Mouse (Mus musculus) midbrain, embryonic 13.5 days (tissue): ENCODE results near the gene Rai1. TPM values are rescaled to one million over a fixed set of nuclear protein-coding genes. Genes with fewer than 3 reads are reported as not detected.

Experiments used
- ATAC-seq: fragments of 200-750 bp; cut with Nextera tagmentation; 2 replicates; pipeline ENCODE4 v1.8.0; 2017; ENCODE audit warnings: mild to moderate bottlenecking, moderate TSS enrichment, moderate library complexity
- H3K27ac ChIP-seq: fragments of 300-500 bp; sonication (generic); 2 replicates; pipeline ENCODE4 v1.5.1; 2015; ENCODE audit warnings: inconsistent platforms, mild to moderate bottlenecking, moderate library complexity
- H3K27me3 ChIP-seq: fragments of 300-500 bp; sonication (generic); 2 replicates; pipeline ENCODE4 v1.6.1; 2015; ENCODE audit warnings: mild to moderate bottlenecking, inconsistent platforms
- H3K36me3 ChIP-seq: fragments of 300-500 bp; sonication (generic); 2 replicates; pipeline ENCODE4 v1.6.1; 2015; ENCODE audit warnings: mild to moderate bottlenecking, inconsistent platforms
- H3K4me1 ChIP-seq: fragments of 300-500 bp; sonication (generic); replicated peaks from 2 replicates; pipeline ENCODE4 v1.6.1; 2015; ENCODE audit warnings: inconsistent platforms
- H3K4me2 ChIP-seq: fragments of 300-500 bp; sonication (generic); replicated peaks from 2 replicates; pipeline ENCODE4 v1.6.1; 2015; ENCODE audit warnings: moderate library complexity, mild to moderate bottlenecking, inconsistent platforms
- H3K4me3 ChIP-seq: fragments of 300-500 bp; sonication (generic); replicated peaks from 2 replicates; pipeline ENCODE4 v1.5.1; 2015; ENCODE audit warnings: mild to moderate bottlenecking, inconsistent platforms
- H3K9ac ChIP-seq: fragments of 300-500 bp; sonication (generic); replicated peaks from 2 replicates; pipeline ENCODE4 v1.6.1; 2015; ENCODE audit warnings: mild to moderate bottlenecking, inconsistent platforms
- H3K9me3 ChIP-seq: fragments of 300-500 bp; sonication (generic); 2 replicates; pipeline ENCODE4 v1.6.1; 2016; ENCODE audit warnings: mild to moderate bottlenecking, inconsistent platforms
- WGBS: fragments of 180-500 bp; shearing (Covaris S2); methylation state at CpG from one replicate; pipeline ENCODE4 v1.1.7; 2015; 5-methylcytosine and 5-hydroxymethylcytosine counted together
- polyA plus RNA-seq: library from polyadenylated mRNA; unstranded; fragments of >200 nt; fragmentation: Nextera tagmentation; extraction: Ambion mirVana; gene quantifications from 2 replicates; pipeline ENCODE4 v1.2.1, GENCODE M21; 2015

Rai1 gene
- polyA plus RNA-seq, 1 experiment from 2014 or later = 32.7 TPM

DNA sequence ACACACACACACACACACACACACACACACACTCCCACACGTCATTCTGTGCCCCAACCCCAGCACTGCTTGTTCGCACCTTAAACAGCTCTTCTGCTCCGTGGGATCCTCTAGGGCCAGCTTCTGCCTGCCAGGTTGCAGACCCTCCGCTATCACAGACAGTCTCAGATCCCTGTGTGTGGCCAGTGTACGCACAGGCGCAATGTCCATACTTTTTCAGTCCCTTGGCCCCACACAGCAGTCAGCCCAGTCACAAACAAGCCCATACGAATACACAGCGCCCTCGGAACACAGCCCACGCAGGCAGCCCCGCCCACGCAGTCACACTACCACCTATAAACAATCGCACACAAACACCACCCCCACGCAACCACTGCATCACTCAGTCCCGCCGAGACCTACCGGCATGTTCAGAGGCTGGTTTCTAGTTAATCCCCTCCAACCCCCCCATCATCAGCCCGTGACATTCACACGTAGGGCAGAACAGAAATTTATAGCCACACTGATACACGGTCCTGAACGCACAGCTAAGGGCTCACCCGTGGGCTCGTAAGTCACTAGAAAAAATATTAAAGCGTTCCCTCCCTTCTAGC is 34.4 kb downstream of the Rai1 start:
- Histone ChIP-seq H3K36me3 (peaks cover 3% of the 10 kb centered on the region; the same call in 1 of the 2 replicates), H3K27me3 (no peaks in the 10 kb centered on the region), H3K4me1 (peaks cover 53% of the 10 kb centered on the region), H3K9ac (peak overlapping the region; percentile 91), H3K4me2 (peak overlapping the region; percentile 82), H3K4me3 (peak overlapping the region; percentile 82), H3K9me3 (no peaks in the 10 kb centered on the region), H3K27ac (peak overlapping the region; percentile 97)
- WGBS = 1% methylated on average over 24 of the region's 24 CpGs
- peak; percentile 69 for ATAC-seq

DNA sequence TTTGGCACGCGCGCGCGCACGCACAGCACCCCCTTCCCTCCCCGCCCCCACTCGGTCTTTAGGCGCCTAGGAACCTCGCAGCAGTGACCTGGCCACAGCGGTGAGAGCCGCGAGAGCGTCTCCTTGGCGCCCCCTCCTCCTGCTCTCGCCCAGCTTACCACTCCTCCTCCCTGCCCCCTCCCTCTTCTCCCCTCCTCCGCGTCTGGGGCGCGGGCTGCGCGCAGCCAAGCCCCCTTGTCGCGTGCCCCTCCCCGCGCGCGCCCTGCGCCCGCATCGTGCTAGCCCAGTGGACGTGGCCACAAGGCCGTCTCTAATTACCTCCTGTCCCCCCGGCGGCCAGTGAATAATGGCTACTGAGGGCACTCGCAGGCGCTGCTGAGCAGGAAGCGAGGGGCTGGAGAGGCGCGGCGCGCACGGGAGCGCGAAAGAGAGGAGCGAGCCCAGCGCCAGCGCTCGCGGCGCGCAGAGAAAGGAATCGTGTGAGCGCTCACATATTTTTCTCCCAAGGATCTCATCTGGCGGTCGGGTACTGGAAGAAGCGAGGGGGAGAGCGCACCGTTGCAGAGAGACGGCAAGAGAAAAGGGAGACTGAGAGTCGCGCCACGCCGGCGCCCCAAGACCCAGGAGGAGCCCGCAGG is 35.0 kb downstream of the Rai1 start:
- ATAC-seq = peak; percentile 87

DNA sequence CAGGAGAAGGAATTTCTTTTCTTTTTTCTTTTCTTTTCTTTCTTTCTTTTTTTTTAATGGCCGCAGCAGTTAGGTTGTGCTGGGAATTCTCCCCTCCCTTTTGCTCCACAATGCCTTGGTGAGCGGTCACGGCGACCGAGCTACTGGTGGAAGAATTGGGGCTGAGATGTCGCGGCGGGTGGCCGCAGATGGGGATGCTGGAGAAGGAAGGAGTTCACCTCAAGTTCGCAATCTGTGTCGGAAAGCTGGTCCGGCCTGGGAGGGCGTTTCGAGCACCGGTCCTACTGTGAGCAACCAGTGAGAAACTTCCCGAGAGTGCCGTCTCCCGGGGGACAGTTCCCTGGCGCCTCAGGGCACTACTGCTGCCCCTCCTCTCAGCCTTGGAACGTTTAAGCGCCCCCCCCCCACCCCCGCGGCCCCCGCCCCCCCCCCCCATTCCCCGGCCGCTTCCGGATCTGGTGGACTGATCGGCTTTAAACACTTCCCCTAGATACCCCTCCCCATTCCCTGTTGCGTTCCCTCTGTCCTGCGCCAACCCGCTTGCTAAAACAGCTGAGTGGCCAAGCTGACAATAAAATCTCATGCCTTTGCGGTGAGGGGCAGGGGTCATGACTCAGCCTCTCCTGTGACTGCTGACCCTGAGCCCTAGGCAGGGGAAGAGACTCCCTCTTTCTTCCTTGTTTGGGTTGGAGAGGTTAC is 35.9 kb downstream of the Rai1 start:
- peaks cover 18% of the 10 kb centered on the region for H3K36me3 ChIP-seq
- peak overlapping the region; percentile 97 for H3K27ac ChIP-seq
- 1% methylated on average over 24 of the region's 32 CpGs for WGBS

More for the DNA sequence above, 35.0 kb downstream of the Rai1 start:
- H3K9ac ChIP-seq = peak overlapping the region; percentile 91
- WGBS = under 1% methylated on average over 64 of the region's 66 CpGs
- H3K27ac ChIP-seq = peak overlapping the region; percentile 97
- H3K27me3 ChIP-seq = no peaks in the 10 kb centered on the region
- peak overlapping the region; percentile 82 for H3K4me2 ChIP-seq
- H3K4me3 ChIP-seq = peak overlapping the region; percentile 82
- no peaks in the 10 kb centered on the region for H3K9me3 ChIP-seq
- peaks cover 56% of the 10 kb centered on the region for H3K4me1 ChIP-seq
- peaks cover 10% of the 10 kb centered on the region; the same call in 1 of the 2 replicates for H3K36me3 ChIP-seq

DNA sequence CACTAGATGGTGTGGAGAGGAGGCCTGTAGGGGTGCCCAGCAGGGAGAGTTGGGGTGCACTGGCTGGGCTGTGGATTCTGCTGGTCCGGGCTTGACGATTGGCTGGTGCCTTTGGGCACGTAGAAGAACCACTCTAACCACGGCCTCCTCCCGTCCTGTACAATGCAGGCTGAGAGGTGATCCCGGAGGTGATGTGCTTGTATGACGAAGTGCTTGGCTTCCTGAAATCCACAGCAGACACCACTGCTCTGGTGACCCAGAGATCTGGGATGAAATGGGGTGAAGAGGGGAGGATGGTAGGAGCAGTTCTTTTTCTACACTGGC is 36.4 kb downstream of the Rai1 start:
- Histone ChIP-seq H3K9ac (peak overlapping the region; percentile 79), H3K36me3 (peaks cover 24% of the 10 kb centered on the region), H3K4me2 (peak overlapping the region; percentile 82), H3K4me1 (peaks cover 68% of the 10 kb centered on the region), H3K27me3 (no peaks in the 10 kb centered on the region), H3K9me3 (no peaks in the 10 kb centered on the region), H3K27ac (peak overlapping the region; percentile 76), H3K4me3 (peak overlapping the region; percentile 82)
- ATAC-seq = peak; percentile 34
- WGBS = 2% methylated on average over 7 of the region's 7 CpGs

More for the DNA sequence above, 35.9 kb downstream of the Rai1 start:
- Histone ChIP-seq H3K9me3 (no peaks in the 10 kb centered on the region), H3K4me1 (peaks cover 63% of the 10 kb centered on the region), H3K27me3 (no peaks in the 10 kb centered on the region), H3K4me2 (peak overlapping the region; percentile 82), H3K9ac (peak overlapping the region; percentile 91), H3K4me3 (peak overlapping the region; percentile 82)
- ATAC-seq = peak; percentile 0; the same call in 1 of the 2 replicates

DNA sequence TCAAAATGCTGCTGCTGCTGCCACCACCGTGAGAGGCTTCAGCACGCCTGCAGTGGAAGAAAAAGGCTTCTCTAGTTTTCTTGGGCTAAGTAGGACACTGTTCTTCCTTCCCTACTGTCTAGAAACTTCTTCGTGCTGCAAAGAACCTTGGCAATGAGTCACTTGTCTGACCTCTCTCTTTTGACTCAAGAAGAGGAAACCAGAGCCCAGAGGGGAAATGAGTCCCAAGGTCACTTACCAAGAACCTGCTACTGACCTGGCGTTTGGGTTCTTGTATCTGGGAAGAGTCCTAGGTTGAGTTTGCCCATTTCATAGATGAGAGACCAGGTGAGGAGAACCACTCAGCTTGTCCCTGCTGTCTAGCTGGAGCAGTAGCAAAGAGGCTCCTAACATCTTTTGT is 38.3 kb downstream of the Rai1 start:
- H3K27ac ChIP-seq = no peak overlapping the region
- WGBS = 88% methylated on average over 4 of the region's 4 CpGs
- H3K4me3 ChIP-seq = no peak overlapping the region
- H3K4me1 ChIP-seq = peaks cover 78% of the 10 kb centered on the region
- peak overlapping the region; percentile 82 for H3K4me2 ChIP-seq
- peaks cover 36% of the 10 kb centered on the region for H3K36me3 ChIP-seq
- ATAC-seq = no peak
- H3K27me3 ChIP-seq = no peaks in the 10 kb centered on the region
- no peak overlapping the region for H3K9ac ChIP-seq
- no peaks in the 10 kb centered on the region for H3K9me3 ChIP-seq

DNA sequence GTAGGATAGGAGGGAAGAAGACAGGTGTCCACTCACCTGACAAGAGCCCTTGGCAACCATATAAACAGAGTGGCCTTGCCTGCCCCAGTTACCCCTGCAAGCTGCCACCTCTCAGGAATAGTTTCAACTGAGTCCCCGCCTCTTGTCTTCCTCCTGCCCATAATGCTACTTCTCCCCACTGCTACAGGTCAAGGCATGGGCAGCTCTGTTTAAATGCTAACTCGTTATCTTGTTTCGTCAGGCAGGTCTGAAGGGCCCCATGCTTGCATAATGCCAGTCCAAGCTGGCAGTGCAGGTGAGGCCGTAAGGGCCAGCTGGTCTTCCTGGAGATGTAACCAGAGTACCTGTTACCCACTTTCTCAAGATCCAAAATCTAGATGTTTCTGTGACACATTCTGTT is 41.4 kb downstream of the Rai1 start:
- Histone ChIP-seq H3K4me2 (no peak overlapping the region), H3K4me3 (no peak overlapping the region), H3K4me1 (peaks cover 78% of the 10 kb centered on the region), H3K9me3 (no peaks in the 10 kb centered on the region), H3K27me3 (no peaks in the 10 kb centered on the region), H3K36me3 (peaks cover 48% of the 10 kb centered on the region), H3K27ac (no peak overlapping the region), H3K9ac (no peak overlapping the region)
- no peak for ATAC-seq
- WGBS = 91% methylated on average over 4 of the region's 4 CpGs

DNA sequence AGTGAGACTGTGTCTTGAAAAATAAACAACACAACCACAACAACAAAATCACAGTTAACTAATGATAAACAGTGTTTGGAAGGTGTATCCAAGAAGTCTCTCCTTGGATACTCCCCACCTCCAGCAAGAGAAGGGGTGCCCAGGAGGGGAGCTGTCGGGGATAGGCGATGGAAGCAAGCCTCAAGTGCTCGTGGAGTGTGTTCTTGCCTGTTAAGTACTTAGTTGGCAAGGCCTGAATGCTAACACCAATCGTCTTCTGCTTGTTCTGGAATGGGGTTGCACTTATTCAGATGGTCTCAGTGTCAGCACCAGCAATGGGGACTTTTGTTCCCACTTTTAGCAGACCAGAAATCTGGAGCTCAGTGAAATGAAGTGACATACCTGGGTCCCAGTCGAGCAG is 43.8 kb downstream of the Rai1 start:
- Histone ChIP-seq H3K27me3 (no peaks in the 10 kb centered on the region), H3K4me2 (no peak overlapping the region), H3K36me3 (peaks cover 52% of the 10 kb centered on the region), H3K27ac (0 out of 2 replicates have a peak overlapping the region, but pooled peaks have one; percentile 21), H3K9me3 (no peaks in the 10 kb centered on the region), H3K9ac (no peak overlapping the region), H3K4me1 (peaks cover 62% of the 10 kb centered on the region), H3K4me3 (no peak overlapping the region)
- 78% methylated on average over 5 of the region's 5 CpGs for WGBS
- no peak for ATAC-seq

DNA sequence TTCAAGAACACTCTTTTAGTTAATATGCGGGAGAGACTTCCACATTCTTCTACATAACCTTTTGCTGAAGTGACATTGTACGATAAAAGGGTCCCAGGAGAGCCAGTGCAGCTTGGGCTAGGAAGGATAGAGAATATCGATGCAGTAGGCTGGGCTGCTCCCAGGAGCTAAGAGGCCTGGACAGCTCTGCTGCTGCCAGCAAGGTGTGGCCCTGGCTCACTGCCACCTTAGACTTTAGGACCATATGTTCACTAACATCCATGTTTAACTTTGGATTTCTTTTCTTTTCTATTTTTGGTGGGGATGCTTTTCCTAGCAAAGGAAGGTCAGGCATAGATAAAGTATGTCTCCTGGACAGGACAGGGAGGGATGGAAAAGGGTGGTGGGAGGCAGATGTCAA is 44.3 kb downstream of the Rai1 start:
- peaks cover 62% of the 10 kb centered on the region for H3K4me1 ChIP-seq
- H3K27ac ChIP-seq = no peak overlapping the region
- H3K36me3 ChIP-seq = peaks cover 50% of the 10 kb centered on the region
- H3K9ac ChIP-seq = no peak overlapping the region
- no peak overlapping the region for H3K4me2 ChIP-seq
- no peak overlapping the region for H3K4me3 ChIP-seq
- H3K9me3 ChIP-seq = no peaks in the 10 kb centered on the region
- 71% methylated on average over 3 of the region's 3 CpGs for WGBS
- ATAC-seq = no peak
- no peaks in the 10 kb centered on the region for H3K27me3 ChIP-seq

DNA sequence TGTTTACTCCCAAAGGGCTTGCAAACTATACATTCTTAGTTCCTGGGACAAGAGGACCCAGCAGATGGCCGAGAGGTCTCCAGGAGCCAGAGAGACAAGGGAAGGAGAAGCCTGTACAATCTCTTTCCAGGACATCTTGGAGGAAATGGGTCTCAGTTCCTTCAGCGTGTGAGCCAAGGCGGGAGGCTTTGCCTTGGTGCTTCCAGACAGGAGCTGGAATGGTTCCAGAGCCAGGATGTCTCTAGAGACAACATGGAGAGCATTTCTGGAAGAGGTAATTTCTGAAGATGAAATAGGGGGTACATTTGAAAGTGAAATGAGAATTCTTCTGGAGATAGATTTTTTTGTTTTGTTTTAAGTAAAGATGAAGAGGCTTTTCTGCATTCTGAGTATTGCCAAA is 45.9 kb downstream of the Rai1 start:
- peaks cover 62% of the 10 kb centered on the region for H3K4me1 ChIP-seq
- H3K27ac ChIP-seq = no peak overlapping the region
- no peak overlapping the region for H3K4me3 ChIP-seq
- H3K9ac ChIP-seq = no peak overlapping the region
- H3K4me2 ChIP-seq = no peak overlapping the region
- 92% methylated on average over 3 of the region's 3 CpGs for WGBS
- no peaks in the 10 kb centered on the region for H3K27me3 ChIP-seq
- ATAC-seq = no peak
- H3K36me3 ChIP-seq = peaks cover 34% of the 10 kb centered on the region
- H3K9me3 ChIP-seq = no peaks in the 10 kb centered on the region

DNA sequence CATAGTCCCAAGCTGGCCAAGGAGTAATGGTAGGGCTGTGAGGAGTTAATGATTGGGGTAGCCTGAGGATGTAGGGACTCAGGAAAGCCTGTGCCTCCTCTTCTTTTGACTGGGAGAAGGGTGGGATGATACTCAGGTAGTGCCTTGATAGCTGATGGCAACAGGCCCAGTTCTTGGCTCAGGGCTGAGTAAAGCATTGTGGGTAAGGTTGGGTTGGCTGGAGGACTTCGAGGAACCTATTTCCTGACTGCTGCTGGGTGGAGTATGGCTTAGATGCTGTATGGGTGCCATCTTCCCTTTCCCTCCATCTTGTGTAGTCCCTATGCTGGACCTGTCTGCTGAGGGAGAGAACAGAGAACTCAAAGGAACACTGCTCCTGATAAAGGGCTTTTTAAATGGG is 47.5 kb downstream of the Rai1 start:
- H3K27ac ChIP-seq = no peak overlapping the region
- H3K9ac ChIP-seq = no peak overlapping the region
- peaks cover 53% of the 10 kb centered on the region for H3K4me1 ChIP-seq
- 86% methylated on average over 1 of the region's 1 CpGs for WGBS
- H3K27me3 ChIP-seq = no peaks in the 10 kb centered on the region
- peaks cover 18% of the 10 kb centered on the region for H3K36me3 ChIP-seq
- no peak overlapping the region for H3K4me3 ChIP-seq
- no peaks in the 10 kb centered on the region for H3K9me3 ChIP-seq
- no peak for ATAC-seq
- no peak overlapping the region for H3K4me2 ChIP-seq

DNA sequence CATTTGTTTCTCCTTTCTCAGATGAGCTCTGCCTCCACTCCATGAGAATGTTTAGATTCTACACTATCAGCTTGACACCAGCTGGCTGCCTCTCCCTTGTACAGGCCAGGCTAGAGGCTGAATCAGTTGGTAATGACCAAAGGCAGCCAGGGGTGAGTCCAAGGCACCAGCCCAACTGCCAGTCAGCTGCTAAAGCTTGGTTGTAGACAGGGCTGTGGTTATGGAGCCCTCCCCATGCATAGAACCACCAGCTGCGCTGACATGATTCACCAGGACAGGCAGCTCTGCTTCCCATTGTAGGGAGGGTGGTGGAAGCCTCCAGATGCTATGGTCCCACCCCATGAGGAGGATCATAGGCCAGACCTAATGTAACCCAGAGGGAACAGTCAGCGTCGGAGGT is 49.1 kb downstream of the Rai1 start:
- Histone ChIP-seq H3K4me2 (no peak overlapping the region), H3K27me3 (no peaks in the 10 kb centered on the region), H3K36me3 (peaks cover 13% of the 10 kb centered on the region), H3K4me3 (no peak overlapping the region), H3K9me3 (no peaks in the 10 kb centered on the region), H3K27ac (no peak overlapping the region), H3K4me1 (peaks cover 63% of the 10 kb centered on the region), H3K9ac (no peak overlapping the region)
- ATAC-seq = no peak
- WGBS = 82% methylated on average over 3 of the region's 3 CpGs

DNA sequence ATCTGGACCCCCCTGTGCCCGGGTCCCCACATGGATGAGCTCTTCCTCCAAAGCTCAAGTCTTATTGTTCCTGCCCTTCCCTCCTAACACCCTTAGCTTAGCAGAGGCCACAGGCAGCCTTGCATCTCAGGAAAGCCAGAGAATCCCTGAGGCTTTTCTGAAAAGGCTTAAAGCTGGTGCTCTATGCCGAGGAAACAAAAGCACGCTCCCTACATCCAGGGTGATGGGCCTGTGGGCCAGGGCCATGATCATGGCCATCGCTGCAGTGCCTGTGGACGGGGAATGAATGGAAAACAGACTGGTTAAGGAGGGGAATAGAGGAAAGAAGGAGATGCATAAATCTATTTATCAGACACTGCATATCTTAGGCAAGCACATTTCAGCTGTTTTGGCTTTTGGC is 50.9 kb downstream of the Rai1 start:
- H3K4me1 ChIP-seq = peaks cover 63% of the 10 kb centered on the region
- H3K9ac ChIP-seq = peak overlapping the region; percentile 40
- no peaks in the 10 kb centered on the region for H3K9me3 ChIP-seq
- H3K27ac ChIP-seq = peak overlapping the region; percentile 90
- ATAC-seq = peak; percentile 75
- WGBS = 24% methylated on average over 5 of the region's 5 CpGs
- H3K4me3 ChIP-seq = no peak overlapping the region
- H3K27me3 ChIP-seq = no peaks in the 10 kb centered on the region
- H3K36me3 ChIP-seq = peaks cover 15% of the 10 kb centered on the region
- H3K4me2 ChIP-seq = no peak overlapping the region
